In genomic region chr3:149845083-149845825, GRCm38 (mm10) we compare ENCODE assay signal across 8 mouse cellular contexts.
A peak's percentile ranks its signal among the peaks of the same experiment; 100 is the strongest.
DNase-seq lines count a peak whose midpoint lies in the region; ATAC-seq lines count a peak whose summit lies in the region.

No protein-coding gene starts in this region.

- peak overlapping the region; percentile 57 for H3K4me2 ChIP-seq in kidney, embryonic 15.5 days
- peak overlapping the region; percentile 54 for H3K4me2 ChIP-seq in embryonic facial prominence, embryonic 13.5 days
- peak overlapping the region; percentile 45 for H3K4me2 ChIP-seq in hindbrain, embryonic 14.5 days (replicated peaks)
- H3K4me2 ChIP-seq in limb, embryonic 13.5 days (replicated peaks) = peak overlapping the region; percentile 63

- no peak for ATAC-seq in kidney, embryonic 15.5 days (replicated peaks; ENCODE audit: low FRiP score)
- ATAC-seq in embryonic facial prominence, embryonic 13.5 days (ENCODE audit: insufficient number of reproducible peaks, insufficient read depth, low FRiP score, low TSS enrichment, low read depth) = 0 out of 2 replicates have a peak, but pooled peaks have one; percentile 20
- no peak; the same call in 1 of the 2 replicates for ATAC-seq in hindbrain, embryonic 14.5 days (ENCODE audit: low FRiP score)
- no peak for ATAC-seq in limb, embryonic 13.5 days (ENCODE audit: low FRiP score, low read depth)

- no peak overlapping the region for H3K27ac ChIP-seq in kidney, embryonic 15.5 days
- H3K27ac ChIP-seq in embryonic facial prominence, embryonic 13.5 days = no peak overlapping the region
- H3K27ac ChIP-seq in hindbrain, embryonic 14.5 days = no peak overlapping the region
- no peak overlapping the region for H3K27ac ChIP-seq in limb, embryonic 13.5 days

- H3K9me3 ChIP-seq in kidney, embryonic 15.5 days (replicated peaks) = no peaks in the 10 kb centered on the region
- no peaks in the 10 kb centered on the region for H3K9me3 ChIP-seq in embryonic facial prominence, embryonic 13.5 days
- no peaks in the 10 kb centered on the region for H3K9me3 ChIP-seq in hindbrain, embryonic 14.5 days (ENCODE audit: control insufficient read depth, low read length)
- no peaks in the 10 kb centered on the region for H3K9me3 ChIP-seq in limb, embryonic 13.5 days

- no peaks in the 10 kb centered on the region for H3K27me3 ChIP-seq in kidney, embryonic 15.5 days
- H3K27me3 ChIP-seq in embryonic facial prominence, embryonic 13.5 days = no peaks in the 10 kb centered on the region; the same call in none of the 2 replicates
- no peaks in the 10 kb centered on the region for H3K27me3 ChIP-seq in hindbrain, embryonic 14.5 days (ENCODE audit: control insufficient read depth, insufficient read depth, low read length)
- peaks cover 19% of the 10 kb centered on the region for H3K27me3 ChIP-seq in limb, embryonic 13.5 days

- H3K9ac ChIP-seq in kidney, embryonic 15.5 days = no peak overlapping the region
- H3K9ac ChIP-seq in embryonic facial prominence, embryonic 13.5 days = 0 out of 2 replicates have a peak overlapping the region, but pooled peaks have one; percentile 17
- no peak overlapping the region for H3K9ac ChIP-seq in hindbrain, embryonic 14.5 days
- peak overlapping the region; percentile 50 for H3K9ac ChIP-seq in limb, embryonic 13.5 days

- peaks cover 9% of the 10 kb centered on the region for H3K4me1 ChIP-seq in kidney, embryonic 15.5 days
- H3K4me1 ChIP-seq in embryonic facial prominence, embryonic 13.5 days = peaks cover 28% of the 10 kb centered on the region
- H3K4me1 ChIP-seq in hindbrain, embryonic 14.5 days (replicated peaks; ENCODE audit: control insufficient read depth, insufficient read depth, low read length) = 0 out of 2 replicates have a peak, but pooled peaks cover 6% of the 10 kb centered on the region
- H3K4me1 ChIP-seq in limb, embryonic 13.5 days = peaks cover 33% of the 10 kb centered on the region

- peak overlapping the region; percentile 24 for H3K4me3 ChIP-seq in kidney, embryonic 15.5 days (replicated peaks)
- H3K4me3 ChIP-seq in embryonic facial prominence, embryonic 13.5 days = peak overlapping the region; percentile 18
- H3K4me3 ChIP-seq in hindbrain, embryonic 14.5 days (replicated peaks; ENCODE audit: low read length) = peak overlapping the region; percentile 12
- H3K4me3 ChIP-seq in limb, embryonic 13.5 days = peak overlapping the region; percentile 28

- DNase-seq in kidney, adult 9 months = no peak
- DNase-seq in hindbrain, embryonic 14.5 days (ENCODE audit: low spot score) = peak; percentile 42
- peak; percentile 23 for DNase-seq in retina, postnatal 1 day
- no peak for DNase-seq in gastrocnemius, postnatal 10 days
- DNase-seq in urinary bladder, postnatal 4 days (ENCODE audit: low spot score in 2 of 2) = no peak

- 11% methylated on average over 18 of the region's 18 CpGs for WGBS in kidney, embryonic 15.5 days
- 2% methylated on average over 18 of the region's 18 CpGs for WGBS in embryonic facial prominence, embryonic 13.5 days
- 19% methylated on average over 18 of the region's 18 CpGs for WGBS in hindbrain, embryonic 14.5 days
- WGBS in limb, embryonic 13.5 days = 2% methylated on average over 18 of the region's 18 CpGs

- H3K36me3 ChIP-seq in kidney, embryonic 15.5 days = no peaks in the 10 kb centered on the region
- H3K36me3 ChIP-seq in embryonic facial prominence, embryonic 13.5 days = no peaks in the 10 kb centered on the region
- H3K36me3 ChIP-seq in hindbrain, embryonic 14.5 days (replicated peaks; ENCODE audit: control insufficient read depth, insufficient read depth) = no peaks in the 10 kb centered on the region
- no peaks in the 10 kb centered on the region for H3K36me3 ChIP-seq in limb, embryonic 13.5 days

Comparison
In these comparisons a context has a peak if more than half of its experiments do, and no peak if none do; other contexts are left out.
1. H3K9ac ChIP-seq: peak in embryonic facial prominence, embryonic 13.5 days (single experiment) and limb, embryonic 13.5 days (single experiment); none in kidney, embryonic 15.5 days (single experiment) and hindbrain, embryonic 14.5 days (single experiment).
2. DNase-seq: peak in hindbrain, embryonic 14.5 days (single experiment) and retina, postnatal 1 day (single experiment); none in kidney, adult 9 months (single experiment), gastrocnemius, postnatal 10 days (single experiment) and urinary bladder, postnatal 4 days (0 of 2).
3. Peak in every context shown above with its lines, with median percentiles within 50 percentile points of each other: H3K4me2 ChIP-seq and H3K4me3 ChIP-seq.